Mouse (Mus musculus): Measurements from ENCODE around the gene Fanci. TPM values are rescaled to one million over a fixed set of nuclear protein-coding genes. Genes with fewer than 3 reads are reported as not detected.

The Fanci gene
- polyA plus RNA-seq, 1 experiment from 2014 or later = 6.9 TPM

GRCm38 (mm10) chr7:79376516-79377275 is 15.0 kb upstream of the Fanci start:
- no peaks in the 10 kb centered on the region for H3K27me3 ChIP-seq (replicated peaks; ENCODE audit: control insufficient read depth, insufficient read depth, low read length)
- no peaks in the 10 kb centered on the region for H3K9me3 ChIP-seq (replicated peaks; ENCODE audit: control insufficient read depth, low read length)
- H3K27ac ChIP-seq (ENCODE audit: low read depth, low read length) = no peak overlapping the region
- no peak overlapping the region for H3K4me3 ChIP-seq (ENCODE audit: low read depth, low read length)
- ATAC-seq (no peak), DNase-seq (ENCODE audit: low spot score) (no peak)
- H3K36me3 ChIP-seq (ENCODE audit: control insufficient read depth, insufficient read depth, low read length) = peaks cover 12% of the 10 kb centered on the region
- WGBS = 90% methylated on average over 10 of the region's 10 CpGs
- no peaks in the 10 kb centered on the region for H3K4me1 ChIP-seq (ENCODE audit: control insufficient read depth, insufficient read depth, low read length)
- H3K4me2 ChIP-seq (ENCODE audit: low read length) = no peak overlapping the region
- no peak overlapping the region for H3K9ac ChIP-seq (ENCODE audit: low read length)

GRCm38 (mm10) chr7:79386422-79387133 is 5.2 kb upstream of the Fanci start, which contains the start of gene Rlbp1:
Rlbp1 (minus strand) TSS chr7:79387048.
- Histone ChIP-seq H3K4me2 (ENCODE audit: low read length) (peak within 1 kb of the TSS; percentile 29), H3K36me3 (ENCODE audit: control insufficient read depth, insufficient read depth, low read length) (0 out of 2 replicates have a peak, but pooled peaks cover 5% of the 10 kb centered on the region), H3K4me3 (ENCODE audit: low read depth, low read length) (peak within 1 kb of the TSS; percentile 17; the same call in 1 of the 2 replicates), H3K9ac (ENCODE audit: low read length) (peak within 1 kb of the TSS; percentile 57), H3K27me3 (replicated peaks; ENCODE audit: control insufficient read depth, insufficient read depth, low read length) (no peaks in the 10 kb centered on the region), H3K4me1 (ENCODE audit: control insufficient read depth, insufficient read depth, low read length) (peaks cover 4% of the 10 kb centered on the region; the same call in 1 of the 2 replicates), H3K27ac (ENCODE audit: low read depth, low read length) (peak within 1 kb of the TSS; percentile 85), H3K9me3 (replicated peaks; ENCODE audit: control insufficient read depth, low read length) (no peaks in the 10 kb centered on the region)
- 27% methylated on average over 16 of the region's 16 CpGs for WGBS
- peak; percentile 93 for ATAC-seq
- DNase-seq (ENCODE audit: low spot score) = peak; percentile 84

GRCm38 (mm10) chr7:79387140-79387539 is 4.6 kb upstream of the Fanci start:
- Histone ChIP-seq H3K9me3 (replicated peaks; ENCODE audit: control insufficient read depth, low read length) (no peaks in the 10 kb centered on the region), H3K4me2 (ENCODE audit: low read length) (peak overlapping the region; percentile 29), H3K27ac (ENCODE audit: low read depth, low read length) (peak overlapping the region; percentile 85), H3K9ac (ENCODE audit: low read length) (peak overlapping the region; percentile 57; the same call in 1 of the 2 replicates), H3K36me3 (ENCODE audit: control insufficient read depth, insufficient read depth, low read length) (0 out of 2 replicates have a peak, but pooled peaks cover 5% of the 10 kb centered on the region), H3K27me3 (replicated peaks; ENCODE audit: control insufficient read depth, insufficient read depth, low read length) (no peaks in the 10 kb centered on the region), H3K4me3 (ENCODE audit: low read depth, low read length) (no peak overlapping the region), H3K4me1 (ENCODE audit: control insufficient read depth, insufficient read depth, low read length) (peaks cover 4% of the 10 kb centered on the region; the same call in 1 of the 2 replicates)
- ATAC-seq (no peak; the same call in 1 of the 2 replicates), DNase-seq (ENCODE audit: low spot score) (no peak)
- WGBS = 41% methylated on average over 8 of the region's 8 CpGs

GRCm38 (mm10) chr7:79387991-79388390 is 3.7 kb upstream of the Fanci start:
- Histone ChIP-seq H3K9me3 (replicated peaks; ENCODE audit: control insufficient read depth, low read length) (no peaks in the 10 kb centered on the region), H3K4me3 (ENCODE audit: low read depth, low read length) (no peak overlapping the region), H3K4me2 (ENCODE audit: low read length) (no peak overlapping the region), H3K27ac (ENCODE audit: low read depth, low read length) (no peak overlapping the region), H3K4me1 (ENCODE audit: control insufficient read depth, insufficient read depth, low read length) (peaks cover 6% of the 10 kb centered on the region), H3K36me3 (ENCODE audit: control insufficient read depth, insufficient read depth, low read length) (0 out of 2 replicates have a peak, but pooled peaks cover 3% of the 10 kb centered on the region), H3K27me3 (replicated peaks; ENCODE audit: control insufficient read depth, insufficient read depth, low read length) (no peaks in the 10 kb centered on the region), H3K9ac (ENCODE audit: low read length) (no peak overlapping the region)
- 58% methylated on average over 7 of the region's 7 CpGs for WGBS
- no peak for DNase-seq (ENCODE audit: low spot score)
- ATAC-seq = no peak

DNA sequence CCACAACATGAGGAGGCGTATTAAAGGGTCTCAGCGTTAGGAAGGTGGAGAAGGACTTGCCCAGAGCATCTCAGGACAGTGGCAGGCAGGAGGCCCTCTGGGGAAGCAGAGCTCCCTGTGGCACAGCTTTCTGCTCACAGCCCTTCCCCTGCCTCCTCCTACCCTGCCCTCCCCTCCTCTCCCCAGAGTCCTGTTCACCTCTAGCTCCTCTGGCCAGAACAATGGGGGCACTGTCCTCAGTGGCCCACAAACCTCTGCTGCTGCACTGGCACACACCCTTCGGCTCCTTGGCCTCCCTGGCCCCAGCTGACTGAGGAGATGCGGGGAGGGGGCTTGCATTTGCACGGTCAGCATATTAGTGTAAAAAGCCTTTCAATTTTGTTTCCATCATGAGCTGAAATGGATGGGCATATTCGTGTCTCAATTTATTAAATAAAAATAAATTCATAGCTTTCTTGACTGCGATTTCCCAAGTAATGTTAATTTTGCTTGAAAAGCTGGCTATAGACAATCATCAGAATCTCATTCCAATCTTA is 3.0 kb upstream of the Fanci start:
- Histone ChIP-seq H3K27me3 (replicated peaks; ENCODE audit: control insufficient read depth, insufficient read depth, low read length) (no peaks in the 10 kb centered on the region), H3K4me1 (ENCODE audit: control insufficient read depth, insufficient read depth, low read length) (peaks cover 6% of the 10 kb centered on the region), H3K4me2 (ENCODE audit: low read length) (no peak overlapping the region), H3K27ac (ENCODE audit: low read depth, low read length) (no peak overlapping the region), H3K9me3 (replicated peaks; ENCODE audit: control insufficient read depth, low read length) (no peaks in the 10 kb centered on the region), H3K36me3 (ENCODE audit: control insufficient read depth, insufficient read depth, low read length) (no peaks in the 10 kb centered on the region), H3K9ac (ENCODE audit: low read length) (no peak overlapping the region), H3K4me3 (ENCODE audit: low read depth, low read length) (no peak overlapping the region)
- DNase-seq (ENCODE audit: low spot score) (no peak), ATAC-seq (no peak)
- 55% methylated on average over 7 of the region's 7 CpGs for WGBS

DNA sequence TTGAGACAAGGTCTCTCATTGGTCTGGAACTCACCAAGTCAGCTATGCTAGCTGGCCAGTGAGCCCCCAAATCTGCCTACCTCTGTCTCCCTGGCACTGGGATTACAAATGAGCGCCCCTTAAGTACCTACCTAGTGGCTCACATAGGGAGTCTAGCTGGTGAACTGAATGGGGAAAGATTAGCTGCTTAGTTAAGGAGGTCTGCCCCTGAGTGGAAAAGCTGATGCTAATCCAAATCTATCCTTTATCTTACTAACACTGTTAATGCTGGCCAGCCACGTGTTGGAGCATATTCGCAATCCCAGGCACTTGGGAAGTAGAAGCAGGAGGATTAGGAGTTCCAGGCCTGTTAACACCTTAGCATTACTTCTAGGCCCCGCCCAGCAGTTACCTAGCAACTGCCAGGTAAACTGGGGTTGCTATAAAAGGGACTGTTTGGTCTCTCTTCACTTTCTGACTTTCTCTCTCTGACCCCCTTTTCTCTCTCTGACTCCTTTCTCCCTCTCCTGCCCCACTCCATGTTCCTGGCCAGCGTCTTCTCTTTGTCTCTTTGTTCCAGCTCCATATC is 1.5 kb upstream of the Fanci start:
- H3K27me3 ChIP-seq (replicated peaks; ENCODE audit: control insufficient read depth, insufficient read depth, low read length) = no peaks in the 10 kb centered on the region
- no peak overlapping the region for H3K4me3 ChIP-seq (ENCODE audit: low read depth, low read length)
- DNase-seq (ENCODE audit: low spot score) (no peak), ATAC-seq (no peak)
- no peaks in the 10 kb centered on the region for H3K36me3 ChIP-seq (ENCODE audit: control insufficient read depth, insufficient read depth, low read length)
- no peak overlapping the region for H3K4me2 ChIP-seq (ENCODE audit: low read length)
- peaks cover 6% of the 10 kb centered on the region for H3K4me1 ChIP-seq (ENCODE audit: control insufficient read depth, insufficient read depth, low read length)
- 59% methylated on average over 5 of the region's 5 CpGs for WGBS
- no peak overlapping the region for H3K9ac ChIP-seq (ENCODE audit: low read length)
- H3K27ac ChIP-seq (ENCODE audit: low read depth, low read length) = no peak overlapping the region
- H3K9me3 ChIP-seq (replicated peaks; ENCODE audit: control insufficient read depth, low read length) = no peaks in the 10 kb centered on the region

GRCm38 (mm10) chr7:79391471-79391870 is 258 bp upstream of the Fanci start:
- H3K36me3 ChIP-seq (ENCODE audit: control insufficient read depth, insufficient read depth, low read length) = no peaks in the 10 kb centered on the region
- ATAC-seq = no peak
- H3K4me3 ChIP-seq (ENCODE audit: low read depth, low read length) = peak overlapping the region; percentile 52
- 11% methylated on average over 3 of the region's 3 CpGs for WGBS
- no peaks in the 10 kb centered on the region for H3K9me3 ChIP-seq (replicated peaks; ENCODE audit: control insufficient read depth, low read length)
- no peak for DNase-seq (ENCODE audit: low spot score)
- H3K27ac ChIP-seq (ENCODE audit: low read depth, low read length) = peak overlapping the region; percentile 86
- H3K4me2 ChIP-seq (ENCODE audit: low read length) = peak overlapping the region; percentile 95
- H3K4me1 ChIP-seq (ENCODE audit: control insufficient read depth, insufficient read depth, low read length) = peaks cover 6% of the 10 kb centered on the region
- no peaks in the 10 kb centered on the region for H3K27me3 ChIP-seq (replicated peaks; ENCODE audit: control insufficient read depth, insufficient read depth, low read length)
- H3K9ac ChIP-seq (ENCODE audit: low read length) = peak overlapping the region; percentile 72

- H3K4me3 ChIP-seq (ENCODE audit: low read depth, low read length) = peak overlapping the region; percentile 52
- H3K4me1 ChIP-seq (ENCODE audit: control insufficient read depth, insufficient read depth, low read length) = peaks cover 2% of the 10 kb centered on the region; the same call in 1 of the 2 replicates
- H3K27ac ChIP-seq (ENCODE audit: low read depth, low read length) = no peak overlapping the region
- DNase-seq (ENCODE audit: low spot score) (no peak), ATAC-seq (0 out of 2 replicates have a peak, but pooled peaks have one; percentile 17)
- no peaks in the 10 kb centered on the region for H3K9me3 ChIP-seq (replicated peaks; ENCODE audit: control insufficient read depth, low read length)
- no peaks in the 10 kb centered on the region for H3K36me3 ChIP-seq (ENCODE audit: control insufficient read depth, insufficient read depth, low read length)
- WGBS = 60% methylated on average over 9 of the region's 9 CpGs
- H3K9ac ChIP-seq (ENCODE audit: low read length) = peak overlapping the region; percentile 72
- H3K4me2 ChIP-seq (ENCODE audit: low read length) = peak overlapping the region; percentile 95
- no peaks in the 10 kb centered on the region for H3K27me3 ChIP-seq (replicated peaks; ENCODE audit: control insufficient read depth, insufficient read depth, low read length)
Observed at GRCm38 (mm10) chr7:79392860-79393513, 1.3 kb downstream of the Fanci start.
